Mouse (Mus musculus): ENCODE data around the gene BC025920. TPM values are rescaled to one million over a fixed set of nuclear protein-coding genes. Genes with fewer than 3 reads are reported as not detected.

BC025920 gene
- polyA plus RNA-seq, 1 experiment from 2014 or later = 0.89 TPM

GRCm38 (mm10) chr10:81564216-81564615 is 41.9 kb upstream of the BC025920 start:
- Histone ChIP-seq H3K4me1 (ENCODE audit: control insufficient read depth, insufficient read depth, low read length) (peaks cover 57% of the 10 kb centered on the region), H3K4me2 (peak overlapping the region; percentile 38), H3K27me3 (ENCODE audit: control insufficient read depth, insufficient read depth, low read length) (peaks cover 23% of the 10 kb centered on the region), H3K27ac (ENCODE audit: low read depth, low read length) (0 out of 2 replicates have a peak overlapping the region, but pooled peaks have one; percentile 27), H3K9me3 (ENCODE audit: control insufficient read depth, low read length) (no peaks in the 10 kb centered on the region), H3K36me3 (ENCODE audit: control insufficient read depth, insufficient read depth, low read length) (peaks cover 8% of the 10 kb centered on the region), H3K4me3 (ENCODE audit: low read depth, low read length) (peak overlapping the region; percentile 15), H3K9ac (ENCODE audit: low read length) (peak overlapping the region; percentile 36; the same call in 1 of the 2 replicates)
- ATAC-seq (ENCODE audit: low FRiP score) (peak; percentile 6; the same call in 1 of the 2 replicates), DNase-seq (ENCODE audit: low spot score, missing footprints) (peak; percentile 95)
- WGBS = 3% methylated on average over 10 of the region's 10 CpGs

GRCm38 (mm10) chr10:81564734-81565133 is 41.3 kb upstream of the BC025920 start:
- no peak overlapping the region for H3K4me3 ChIP-seq (ENCODE audit: low read depth, low read length)
- DNase-seq (ENCODE audit: low spot score, missing footprints) = peak; percentile 94
- H3K4me2 ChIP-seq = no peak overlapping the region
- peaks cover 23% of the 10 kb centered on the region for H3K27me3 ChIP-seq (ENCODE audit: control insufficient read depth, insufficient read depth, low read length)
- H3K27ac ChIP-seq (ENCODE audit: low read depth, low read length) = no peak overlapping the region
- H3K9ac ChIP-seq (ENCODE audit: low read length) = no peak overlapping the region
- ATAC-seq (ENCODE audit: low FRiP score) = no peak
- no peaks in the 10 kb centered on the region for H3K9me3 ChIP-seq (ENCODE audit: control insufficient read depth, low read length)
- peaks cover 8% of the 10 kb centered on the region for H3K36me3 ChIP-seq (ENCODE audit: control insufficient read depth, insufficient read depth, low read length)
- H3K4me1 ChIP-seq (ENCODE audit: control insufficient read depth, insufficient read depth, low read length) = peaks cover 59% of the 10 kb centered on the region
- 14% methylated on average over 10 of the region's 10 CpGs for WGBS

- H3K9me3 ChIP-seq (ENCODE audit: control insufficient read depth, low read length) = no peaks in the 10 kb centered on the region
- no peak overlapping the region for H3K9ac ChIP-seq (ENCODE audit: low read length)
- no peak for DNase-seq (ENCODE audit: low spot score, missing footprints)
- peaks cover 26% of the 10 kb centered on the region for H3K27me3 ChIP-seq (ENCODE audit: control insufficient read depth, insufficient read depth, low read length)
- H3K27ac ChIP-seq (ENCODE audit: low read depth, low read length) = no peak overlapping the region
- 0 out of 2 replicates have a peak overlapping the region, but pooled peaks have one; percentile 3 for H3K4me3 ChIP-seq (ENCODE audit: low read depth, low read length)
- WGBS = 20% methylated on average over 20 of the region's 20 CpGs
- peaks cover 62% of the 10 kb centered on the region for H3K4me1 ChIP-seq (ENCODE audit: control insufficient read depth, insufficient read depth, low read length)
- peaks cover 8% of the 10 kb centered on the region for H3K36me3 ChIP-seq (ENCODE audit: control insufficient read depth, insufficient read depth, low read length)
- no peak for ATAC-seq (ENCODE audit: low FRiP score)
- H3K4me2 ChIP-seq = no peak overlapping the region
Measured at GRCm38 (mm10) chr10:81565257-81566228, 40.5 kb upstream of the BC025920 start.

- Histone ChIP-seq H3K9me3 (ENCODE audit: control insufficient read depth, low read length) (no peaks in the 10 kb centered on the region), H3K27ac (ENCODE audit: low read depth, low read length) (peak overlapping the region; percentile 32; the same call in 1 of the 2 replicates), H3K4me1 (ENCODE audit: control insufficient read depth, insufficient read depth, low read length) (peaks cover 57% of the 10 kb centered on the region), H3K4me2 (no peak overlapping the region), H3K36me3 (ENCODE audit: control insufficient read depth, insufficient read depth, low read length) (peaks cover 6% of the 10 kb centered on the region), H3K9ac (ENCODE audit: low read length) (peak overlapping the region; percentile 34; the same call in 1 of the 2 replicates), H3K27me3 (ENCODE audit: control insufficient read depth, insufficient read depth, low read length) (peaks cover 43% of the 10 kb centered on the region), H3K4me3 (ENCODE audit: low read depth, low read length) (no peak overlapping the region)
- DNase-seq (ENCODE audit: low spot score, missing footprints) = peak; percentile 89
- WGBS = 16% methylated on average over 15 of the region's 16 CpGs
- ATAC-seq (ENCODE audit: low FRiP score) = no peak
Measured at GRCm38 (mm10) chr10:81568381-81569191, 37.5 kb upstream of the BC025920 start.

GRCm38 (mm10) chr10:81569507-81570237 is 36.4 kb upstream of the BC025920 start:
- Histone ChIP-seq H3K4me3 (ENCODE audit: low read depth, low read length) (no peak overlapping the region), H3K27ac (ENCODE audit: low read depth, low read length) (peak overlapping the region; percentile 67; the same call in 1 of the 2 replicates), H3K4me1 (ENCODE audit: control insufficient read depth, insufficient read depth, low read length) (peaks cover 50% of the 10 kb centered on the region), H3K36me3 (ENCODE audit: control insufficient read depth, insufficient read depth, low read length) (peaks cover 6% of the 10 kb centered on the region), H3K9ac (ENCODE audit: low read length) (no peak overlapping the region), H3K4me2 (peak overlapping the region; percentile 55; the same call in 1 of the 2 replicates), H3K9me3 (ENCODE audit: control insufficient read depth, low read length) (no peaks in the 10 kb centered on the region), H3K27me3 (ENCODE audit: control insufficient read depth, insufficient read depth, low read length) (peaks cover 54% of the 10 kb centered on the region)
- DNase-seq (ENCODE audit: low spot score, missing footprints) (peak; percentile 88), ATAC-seq (ENCODE audit: low FRiP score) (no peak)
- 39% methylated on average over 9 of the region's 9 CpGs for WGBS

- H3K36me3 ChIP-seq (ENCODE audit: control insufficient read depth, insufficient read depth, low read length) = peaks cover 6% of the 10 kb centered on the region
- DNase-seq (ENCODE audit: low spot score, missing footprints) = peak; percentile 94
- ATAC-seq (ENCODE audit: low FRiP score) = peak; percentile 36
- peaks cover 46% of the 10 kb centered on the region for H3K4me1 ChIP-seq (ENCODE audit: control insufficient read depth, insufficient read depth, low read length)
- 2% methylated on average over 10 of the region's 11 CpGs for WGBS
- no peaks in the 10 kb centered on the region for H3K9me3 ChIP-seq (ENCODE audit: control insufficient read depth, low read length)
- no peak overlapping the region; the same call in 1 of the 2 replicates for H3K4me3 ChIP-seq (ENCODE audit: low read depth, low read length)
- H3K4me2 ChIP-seq = peak overlapping the region; percentile 55
- H3K9ac ChIP-seq (ENCODE audit: low read length) = no peak overlapping the region
- peak overlapping the region; percentile 67 for H3K27ac ChIP-seq (ENCODE audit: low read depth, low read length)
- peaks cover 53% of the 10 kb centered on the region for H3K27me3 ChIP-seq (ENCODE audit: control insufficient read depth, insufficient read depth, low read length)
Measured at GRCm38 (mm10) chr10:81570238-81570800, 35.8 kb upstream of the BC025920 start.

GRCm38 (mm10) chr10:81570831-81571500 is 35.1 kb upstream of the BC025920 start:
- H3K9me3 ChIP-seq (ENCODE audit: control insufficient read depth, low read length) = no peaks in the 10 kb centered on the region
- peaks cover 48% of the 10 kb centered on the region for H3K4me1 ChIP-seq (ENCODE audit: control insufficient read depth, insufficient read depth, low read length)
- H3K4me2 ChIP-seq = peak overlapping the region; percentile 55
- H3K27ac ChIP-seq (ENCODE audit: low read depth, low read length) = peak overlapping the region; percentile 67
- H3K36me3 ChIP-seq (ENCODE audit: control insufficient read depth, insufficient read depth, low read length) = no peaks in the 10 kb centered on the region; the same call in 1 of the 2 replicates
- DNase-seq (ENCODE audit: low spot score, missing footprints) (peak; percentile 99), ATAC-seq (ENCODE audit: low FRiP score) (peak; percentile 81)
- H3K4me3 ChIP-seq (ENCODE audit: low read depth, low read length) = peak overlapping the region; percentile 21
- no peak overlapping the region for H3K9ac ChIP-seq (ENCODE audit: low read length)
- WGBS = under 1% methylated on average over 30 of the region's 34 CpGs
- H3K27me3 ChIP-seq (ENCODE audit: control insufficient read depth, insufficient read depth, low read length) = peaks cover 51% of the 10 kb centered on the region

All from midbrain, embryonic 11.5 days (tissue).